ENCODE assay signal across 8 mouse cellular contexts in the genomic region with DNA sequence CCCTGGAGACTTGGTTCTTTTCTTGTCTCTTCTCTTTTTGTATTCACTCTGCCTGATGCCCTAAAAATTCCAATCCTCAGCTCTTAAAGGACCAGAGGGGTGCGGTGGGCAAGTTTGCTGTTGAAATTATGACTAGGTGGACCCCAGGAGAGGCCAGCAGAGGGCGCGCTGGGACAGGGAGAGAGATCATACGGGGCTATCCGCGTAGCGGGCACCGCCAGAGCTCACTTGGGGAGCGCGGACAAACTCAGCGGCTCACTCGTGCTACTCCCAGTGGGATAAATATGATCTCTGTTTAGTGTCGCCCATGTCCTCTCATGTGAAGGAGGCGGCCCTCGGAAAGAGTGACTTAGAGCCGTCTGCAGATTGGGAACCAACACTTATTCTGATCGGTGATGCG. TPM values are rescaled to one million over a fixed set of nuclear protein-coding genes. Genes with fewer than 3 reads are reported as not detected.
DNase-seq lines count a peak whose midpoint lies in the region; ATAC-seq and TF ChIP-seq lines count a peak whose summit lies in the region.

No protein-coding gene starts in this region.

- WGBS in hindbrain, embryonic 15.5 days = under 1% methylated on average over 18 of the region's 18 CpGs

- intact Hi-C loops in left cerebral cortex, adult 2 months (cut with DNase I) = loop anchor here (1.0 to 5.0 kb wide), 4 partner anchors 15 to 279 kb away; a partner anchor contains a TSS

- H3K4me2 ChIP-seq in hindbrain, embryonic 15.5 days = peak overlapping the region; percentile 48

- no peak overlapping the region for H3K9ac ChIP-seq in hindbrain, embryonic 15.5 days

- no peaks in the 10 kb centered on the region for H3K36me3 ChIP-seq in hindbrain, embryonic 15.5 days

- H3K27ac ChIP-seq in hindbrain, embryonic 15.5 days (replicated peaks) = no peak overlapping the region
- no peak overlapping the region for H3K27ac ChIP-seq in left cerebral cortex, adult 2 months

- peaks cover 22% of the 10 kb centered on the region for H3K27me3 ChIP-seq in hindbrain, embryonic 15.5 days

- H3K4me1 ChIP-seq in hindbrain, embryonic 15.5 days (replicated peaks) = peaks cover 28% of the 10 kb centered on the region

- DNase-seq in R1 (ENCODE audit: low read depth, low spot score) = peak; percentile 87
- DNase-seq in cerebellum, postnatal 25 days = peak; percentile 93 to 97
- DNase-seq in frontal cortex, postnatal 36 days (ENCODE audit: low spot score in 2 of 2) = peak; percentile 83 to 91
- peak; percentile 80 to 93 for DNase-seq in left cerebral cortex, adult 2 months (ENCODE audit: extremely low spot score in 1 of 2, low spot score in 2 of 2)
- peak; percentile 88 to 94 for DNase-seq in right cerebral cortex, postnatal 10 days (ENCODE audit: low spot score in 2 of 2)
- peak; percentile 98 for DNase-seq in urinary bladder, postnatal 25 days (ENCODE audit: low spot score)

- H3K9me3 ChIP-seq in hindbrain, embryonic 15.5 days = no peaks in the 10 kb centered on the region

- TF ChIP-seq CTCF in left cerebral cortex, adult 2 months (IDR thresholded peaks at IDR 0.05) = peak; percentile 91

- H3K4me3 ChIP-seq in hindbrain, embryonic 15.5 days = peak overlapping the region; percentile 14; the same call in 1 of the 2 replicates
- no peak overlapping the region for H3K4me3 ChIP-seq in left cerebral cortex, adult 2 months

- no peak for ATAC-seq in hindbrain, embryonic 15.5 days (ENCODE audit: low FRiP score, low read depth)
- ATAC-seq in megakaryocyte progenitor cell, adult 5-6 weeks (replicated peaks; ENCODE audit: poor library complexity) = peak; percentile 74

RNA-seq across cellular contexts. Expression of a gene that starts 1.4 kb away (rescaled TPM):
- 6.7 and 6.8 TPM in 2 replicates for polyA plus RNA-seq in hindbrain, embryonic 15.5 days (2015; fragmentation: Nextera tagmentation; extraction: Ambion mirVana)
- 1 to 10 TPM; 9.9 to 10.0 TPM for total RNA-seq in left cerebral cortex, adult 2 months (2021)
- 0.32 TPM in 1 of 2 replicates, not detected in the other for total RNA-seq in megakaryocyte progenitor cell, adult 5-6 weeks (2015)
- total RNA-seq in megakaryocyte progenitor cell, adult 5-6 weeks (2017) = not detected in 2 replicates

RNA-seq across cellular contexts. Expression of a gene that starts 12.4 kb away (rescaled TPM):
- 1,083 and 1,119 TPM in 2 replicates for polyA plus RNA-seq in hindbrain, embryonic 15.5 days (2015; fragmentation: Nextera tagmentation; extraction: Ambion mirVana)
- 100 to 1,000 TPM; 408 to 429 TPM for total RNA-seq in left cerebral cortex, adult 2 months (2021)
- total RNA-seq in megakaryocyte progenitor cell, adult 5-6 weeks (2015) = 1,355 and 1,412 TPM in 2 replicates
- total RNA-seq in megakaryocyte progenitor cell, adult 5-6 weeks (2017) = 1,221 and 1,257 TPM in 2 replicates

RNA-seq across cellular contexts. Expression of a gene that starts 13.8 kb away (rescaled TPM):
- polyA plus RNA-seq in hindbrain, embryonic 15.5 days (2015; fragmentation: Nextera tagmentation; extraction: Ambion mirVana) = 3.4 and 4.1 TPM in 2 replicates
- total RNA-seq in left cerebral cortex, adult 2 months (2021) = 1 to 10 TPM; 2.3 to 4.1 TPM
- total RNA-seq in megakaryocyte progenitor cell, adult 5-6 weeks (2015) = 0.22 TPM in 1 of 2 replicates, not detected in the other
- not detected in 2 replicates for total RNA-seq in megakaryocyte progenitor cell, adult 5-6 weeks (2017)

RNA-seq across cellular contexts. Expression of a gene that starts 20.5 kb away (rescaled TPM):
- 68.4 and 69.9 TPM in 2 replicates for polyA plus RNA-seq in hindbrain, embryonic 15.5 days (2015; fragmentation: Nextera tagmentation; extraction: Ambion mirVana)
- 10 to 100 TPM; 31.0 to 31.7 TPM for total RNA-seq in left cerebral cortex, adult 2 months (2021)
- 106 and 114 TPM in 2 replicates for total RNA-seq in megakaryocyte progenitor cell, adult 5-6 weeks (2015)
- total RNA-seq in megakaryocyte progenitor cell, adult 5-6 weeks (2017) = 46.2 and 56.3 TPM in 2 replicates

RNA-seq across cellular contexts. Expression of a gene that starts 30.4 kb away (rescaled TPM):
- 0.34 and 1.0 TPM in 2 replicates for polyA plus RNA-seq in hindbrain, embryonic 15.5 days (2015; fragmentation: Nextera tagmentation; extraction: Ambion mirVana)
- not detected for total RNA-seq in left cerebral cortex, adult 2 months (2021)
- total RNA-seq in megakaryocyte progenitor cell, adult 5-6 weeks (2015) = not detected in 2 replicates
- total RNA-seq in megakaryocyte progenitor cell, adult 5-6 weeks (2017) = not detected in 2 replicates

Comparison
In these comparisons a context has a peak if more than half of its experiments do, and no peak if none do; other contexts are left out.
1. RNA of a gene that starts 1.4 kb away (total RNA-seq): 9.9 to 10.0 TPM in left cerebral cortex, adult 2 months; 0.32 TPM in megakaryocyte progenitor cell, adult 5-6 weeks; every median in the first group is over 4 times any median in the second.
2. Peak in every context shown above with its lines, with median percentiles within 50 percentile points of each other: DNase-seq.